8 mouse cellular contexts compared by ENCODE assay signal in genomic region chr16:55852943-55853727, GRCm38 (mm10). TPM values are rescaled to one million over a fixed set of nuclear protein-coding genes. Genes with fewer than 3 reads are reported as not detected.
DNase-seq lines count a peak whose midpoint lies in the region; ATAC-seq and TF ChIP-seq lines count a peak whose summit lies in the region.
"Had no signal": no experiment of that assay in that cellular context is flagged by ENCODE, and none has a peak within 500 bp of the region (broad histone marks: within the 10 kb centered on the region; RNA-seq: fewer than 3 reads in every experiment).

No protein-coding gene starts in this region.

- POLR2A ChIA-PET in Patski (lab: Charles Lee): no interaction called here

- no peak overlapping the region for H3K4me3 ChIP-seq in forebrain, embryonic 16.5 days (replicated peaks; ENCODE audit: low read length)
- H3K4me3 ChIP-seq: liver, embryonic 15.5 days had no signal

- H3K9me3 ChIP-seq in forebrain, embryonic 16.5 days (ENCODE audit: control insufficient read depth, low read length): no peaks in the 10 kb centered on the region
- H3K9me3 ChIP-seq: liver, embryonic 15.5 days had no signal

- peak; percentile 51 for DNase-seq in Patski (ENCODE audit: low read depth, low spot score)
- DNase-seq in cerebellum, adult 11-12 months: peak; percentile 36
- DNase-seq in hindlimb bud, embryonic 11.5 days (ENCODE audit: extremely low spot score, low read depth, low spot score): peak; percentile 77
- peak; percentile 54 to 56 for DNase-seq in layer of hippocampus, postnatal 36 days
- DNase-seq in right cerebral cortex, postnatal 14 days: peak; percentile 86

- no peaks in the 10 kb centered on the region for H3K36me3 ChIP-seq in forebrain, embryonic 16.5 days (ENCODE audit: control insufficient read depth, insufficient read depth)
- H3K36me3 ChIP-seq: liver, embryonic 15.5 days had no signal

- peak; percentile 81 for TF ChIP-seq CTCF in Patski (IDR thresholded peaks at IDR 0.05)

- H3K4me2 ChIP-seq in forebrain, embryonic 16.5 days (ENCODE audit: low read length): no peak overlapping the region
- H3K4me2 ChIP-seq: liver, embryonic 15.5 days had no signal

- peak; percentile 57 for ATAC-seq in Patski
- peak; percentile 86 for ATAC-seq in forebrain, embryonic 16.5 days
- peak; percentile 85 for ATAC-seq in megakaryocyte-erythroid progenitor cell, adult 5-6 weeks (replicated peaks; ENCODE audit: low FRiP score, low TSS enrichment, poor library complexity, severe bottlenecking)

- CTCF ChIA-PET in Patski (lab: Charles Lee): interaction anchor here (0.8 to 2.3 kb wide), 7 partner anchors 9 to 371 kb away, joined by 3 to 23 read pairs (median 5); no protein-coding TSS in a partner anchor

- no peaks in the 10 kb centered on the region for H3K27me3 ChIP-seq in Patski
- H3K27me3 ChIP-seq in forebrain, embryonic 16.5 days (replicated peaks; ENCODE audit: control insufficient read depth, insufficient read depth, low read length): no peaks in the 10 kb centered on the region
- H3K27me3 ChIP-seq: liver, embryonic 15.5 days had no signal

- H3K4me1 ChIP-seq in forebrain, embryonic 16.5 days (replicated peaks; ENCODE audit: control insufficient read depth, insufficient read depth, low read length): no peaks in the 10 kb centered on the region
- H3K4me1 ChIP-seq: liver, embryonic 15.5 days had no signal

- no peak overlapping the region for H3K27ac ChIP-seq in forebrain, embryonic 16.5 days (ENCODE audit: low read length)
- H3K27ac ChIP-seq: liver, embryonic 15.5 days had no signal

- 60% methylated on average over 19 of the region's 19 CpGs for WGBS in forebrain, embryonic 16.5 days

- in situ Hi-C loops in Patski (cut with MboI; ENCODE audit: low pct_unique_long_range_greater_than_20kb): no loop called here

- no peak overlapping the region for H3K9ac ChIP-seq in forebrain, embryonic 16.5 days (replicated peaks; ENCODE audit: low read depth, low read length)
- H3K9ac ChIP-seq: liver, embryonic 15.5 days had no signal

RNA-seq across cellular contexts. Expression of gene Nfkbiz, which starts 14.4 kb away (rescaled TPM):
- 94.5 TPM for polyA plus RNA-seq in Patski (2021)
- polyA plus RNA-seq in forebrain, embryonic 16.5 days (2015; fragmentation: Nextera tagmentation; extraction: Ambion mirVana): 1.3 and 1.6 TPM in 2 replicates
- total RNA-seq in layer of hippocampus, postnatal 36 days (2021): 1 to 10 TPM; 6.1 to 6.5 TPM
- total RNA-seq in megakaryocyte-erythroid progenitor cell, adult 5-6 weeks (2014; fragmentation: Nextera tagmentation): 3.5 and 4.9 TPM in 2 replicates
- total RNA-seq in megakaryocyte-erythroid progenitor cell, adult 5-6 weeks (2017): 6.1 and 9.4 TPM in 2 replicates

RNA-seq across cellular contexts. Expression of gene Nxpe3, which starts 42.0 kb away (rescaled TPM):
- polyA plus RNA-seq in Patski (2021): 3.5 TPM
- polyA plus RNA-seq in forebrain, embryonic 16.5 days (2015; fragmentation: Nextera tagmentation; extraction: Ambion mirVana): 1.7 and 2.1 TPM in 2 replicates
- 10 to 100 TPM; 11.7 to 12.0 TPM for total RNA-seq in layer of hippocampus, postnatal 36 days (2021)
- 4.5 and 5.4 TPM in 2 replicates for total RNA-seq in megakaryocyte-erythroid progenitor cell, adult 5-6 weeks (2014; fragmentation: Nextera tagmentation)
- 6.1 and 7.2 TPM in 2 replicates for total RNA-seq in megakaryocyte-erythroid progenitor cell, adult 5-6 weeks (2017)

Comparison
In these comparisons a context has a peak if more than half of its experiments do, and no peak if none do; other contexts are left out.
1. DNase-seq: peak in every context shown above with its lines; median percentile 86 in right cerebral cortex, postnatal 14 days; 77 in hindlimb bud, embryonic 11.5 days; 55 in layer of hippocampus, postnatal 36 days; 51 in Patski; 36 in cerebellum, adult 11-12 months.